Mouse (Mus musculus) embryonic facial prominence, embryonic 15.5 days (tissue): Measurements from ENCODE around the gene Zzef1. TPM values are rescaled to one million over a fixed set of nuclear protein-coding genes. Genes with fewer than 3 reads are reported as not detected.
"Not testable (repeated sequence)": the region's sequence is repeated elsewhere in the genome, so short reads cannot be mapped to it uniquely, and the experiment has no call there.

Source experiments
- ATAC-seq: fragments of 200-750 bp; cut with Nextera tagmentation; 2 replicates; pipeline ENCODE4 v1.8.0; 2017; ENCODE audit warnings: low read depth, moderate TSS enrichment; ENCODE audit not compliant: insufficient number of reproducible peaks, low FRiP score, low TSS enrichment
- H3K27ac ChIP-seq: fragments of 300-500 bp; sonication (generic); replicated peaks from 2 replicates; pipeline ENCODE4 v1.5.1; 2015; ENCODE audit warnings: mild to moderate bottlenecking, inconsistent platforms
- H3K27me3 ChIP-seq: fragments of 300-500 bp; sonication (generic); 2 replicates; pipeline ENCODE4 v1.6.1; 2015; ENCODE audit warnings: inconsistent platforms
- H3K36me3 ChIP-seq: fragments of 300-500 bp; sonication (generic); 2 replicates; pipeline ENCODE4 v1.6.1; 2015; ENCODE audit warnings: mild to moderate bottlenecking, inconsistent platforms
- H3K4me1 ChIP-seq: fragments of 300-500 bp; sonication (generic); 2 replicates; pipeline ENCODE4 v1.6.1; 2015; ENCODE audit warnings: inconsistent platforms
- H3K4me2 ChIP-seq: fragments of 300-500 bp; sonication (generic); replicated peaks from 2 replicates; pipeline ENCODE4 v1.6.1; 2015; ENCODE audit warnings: mild to moderate bottlenecking, inconsistent platforms
- H3K4me3 ChIP-seq: fragments of 300-500 bp; sonication (generic); replicated peaks from 2 replicates; pipeline ENCODE4 v1.5.1; 2015; ENCODE audit warnings: mild to moderate bottlenecking, inconsistent platforms
- H3K9ac ChIP-seq: fragments of 300-500 bp; sonication (generic); 2 replicates; pipeline ENCODE4 v1.6.1; 2015; ENCODE audit warnings: inconsistent platforms
- H3K9me3 ChIP-seq: fragments of 300-500 bp; sonication (generic); replicated peaks from 2 replicates; pipeline ENCODE4 v1.6.1; 2016; ENCODE audit warnings: inconsistent platforms
- WGBS: fragments of 180-500 bp; shearing (Covaris S2); methylation state at CpG from one replicate; pipeline ENCODE4 v1.1.7; 2015; 5-methylcytosine and 5-hydroxymethylcytosine counted together
- polyA plus RNA-seq: library from polyadenylated mRNA; unstranded; fragments of >200 nt; fragmentation: Nextera tagmentation; extraction: Ambion mirVana; gene quantifications from 2 replicates; pipeline ENCODE4 v1.2.1, GENCODE M21; 2015

The Zzef1 gene
- polyA plus RNA-seq, 1 experiment from 2014 or later = 9.7 TPM

- H3K4me3 ChIP-seq, H3K9ac ChIP-seq, H3K4me1 ChIP-seq, H3K4me2 ChIP-seq, ATAC-seq, H3K27ac ChIP-seq, H3K9me3 ChIP-seq, H3K27me3 ChIP-seq: not testable (repeated sequence)
- WGBS = 38% methylated on average over 1 of the region's 1 CpGs
- H3K36me3 ChIP-seq = peaks cover 16% of the 10 kb centered on the region
Observed at GRCm38 (mm10) chr11:72772611-72773010, 23.4 kb upstream of the Zzef1 start.

GRCm38 (mm10) chr11:72778957-72779356, 17.1 kb upstream of the Zzef1 start:
- no peaks in the 10 kb centered on the region for H3K4me1 ChIP-seq
- no peak overlapping the region for H3K27ac ChIP-seq
- no peaks in the 10 kb centered on the region for H3K36me3 ChIP-seq
- no peak overlapping the region for H3K4me2 ChIP-seq
- H3K27me3 ChIP-seq = no peaks in the 10 kb centered on the region
- H3K9me3 ChIP-seq = no peaks in the 10 kb centered on the region
- ATAC-seq = no peak
- H3K9ac ChIP-seq = no peak overlapping the region
- no peak overlapping the region for H3K4me3 ChIP-seq

DNA sequence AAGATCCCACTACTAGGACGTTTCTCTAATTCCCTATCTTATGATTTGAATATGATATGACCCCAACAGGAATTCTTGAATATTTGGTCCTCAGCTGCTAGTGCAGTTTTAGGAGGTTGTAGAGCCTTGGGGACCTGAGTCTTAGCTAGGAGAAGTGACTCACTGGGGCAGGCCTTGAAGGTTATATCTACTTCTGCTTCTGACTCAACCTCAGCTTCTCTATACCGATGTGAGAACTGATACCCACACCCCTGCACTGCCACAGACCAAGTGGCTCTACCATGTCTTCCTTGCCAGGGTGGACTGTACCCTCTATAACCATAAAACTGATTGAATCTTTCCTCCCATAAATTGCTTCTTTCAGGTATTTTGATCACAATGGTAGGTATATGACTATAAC, 13.9 kb upstream of the Zzef1 start:
- Histone ChIP-seq H3K27me3 (no peaks in the 10 kb centered on the region), H3K9me3 (no peaks in the 10 kb centered on the region), H3K4me3 (no peak overlapping the region), H3K27ac (no peak overlapping the region), H3K36me3 (no peaks in the 10 kb centered on the region), H3K4me2 (no peak overlapping the region), H3K4me1 (no peaks in the 10 kb centered on the region), H3K9ac (no peak overlapping the region)
- WGBS = 65% methylated on average over 2 of the region's 2 CpGs
- no peak for ATAC-seq

- no peaks in the 10 kb centered on the region for H3K27me3 ChIP-seq
- no peak overlapping the region for H3K4me3 ChIP-seq
- H3K36me3 ChIP-seq = no peaks in the 10 kb centered on the region
- H3K9me3 ChIP-seq = no peaks in the 10 kb centered on the region
- no peaks in the 10 kb centered on the region for H3K4me1 ChIP-seq
- 83% methylated on average over 3 of the region's 3 CpGs for WGBS
- no peak overlapping the region for H3K4me2 ChIP-seq
- no peak for ATAC-seq
- no peak overlapping the region for H3K9ac ChIP-seq
- H3K27ac ChIP-seq = no peak overlapping the region
Observed at GRCm38 (mm10) chr11:72782503-72782902, 13.5 kb upstream of the Zzef1 start.

DNA sequence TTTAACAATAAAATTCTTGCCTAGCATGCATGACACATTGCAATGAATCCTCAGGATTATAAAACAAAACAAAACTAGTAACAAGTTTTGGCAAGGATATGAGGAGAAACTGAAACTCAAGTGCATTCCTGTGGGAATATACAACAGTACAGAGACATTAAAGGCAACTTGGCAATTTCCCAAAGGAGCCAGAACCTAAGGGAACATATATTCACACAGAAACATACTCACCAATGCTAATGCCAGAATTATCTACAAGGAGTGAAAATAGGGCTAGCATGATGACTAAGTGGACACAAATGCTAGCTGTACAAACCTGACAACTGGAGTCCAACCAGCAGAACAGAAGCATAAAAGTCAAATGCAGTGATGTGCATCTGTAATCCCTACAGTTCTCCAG, 4.0 kb upstream of the Zzef1 start:
- Histone ChIP-seq H3K9me3 (no peaks in the 10 kb centered on the region), H3K36me3 (no peaks in the 10 kb centered on the region), H3K27ac (no peak overlapping the region), H3K9ac (no peak overlapping the region), H3K4me1 (peaks cover 8% of the 10 kb centered on the region; the same call in 1 of the 2 replicates), H3K4me3 (no peak overlapping the region), H3K27me3 (no peaks in the 10 kb centered on the region), H3K4me2 (no peak overlapping the region)
- ATAC-seq = no peak

DNA sequence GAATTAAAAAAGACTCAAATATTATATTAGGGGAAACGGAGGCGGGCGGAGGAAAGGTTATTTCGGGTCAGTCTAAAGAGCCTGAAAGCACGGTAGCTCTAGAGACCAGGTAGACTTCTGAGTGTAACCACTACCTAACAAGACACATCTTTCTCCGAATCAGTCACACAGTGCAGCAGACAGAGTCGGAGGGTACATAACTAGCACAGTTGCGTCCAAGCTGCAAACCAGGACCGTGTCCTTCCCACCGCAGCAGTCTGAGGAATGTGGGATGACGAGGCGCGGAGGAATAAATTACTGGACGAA, 924 bp upstream of the Zzef1 start:
- H3K9ac ChIP-seq = peak overlapping the region; percentile 81
- H3K27ac ChIP-seq = peak overlapping the region; percentile 89
- 19% methylated on average over 14 of the region's 14 CpGs for WGBS
- no peaks in the 10 kb centered on the region for H3K36me3 ChIP-seq
- ATAC-seq = no peak
- no peaks in the 10 kb centered on the region for H3K9me3 ChIP-seq
- no peaks in the 10 kb centered on the region for H3K27me3 ChIP-seq
- H3K4me1 ChIP-seq = peaks cover 8% of the 10 kb centered on the region; the same call in 1 of the 2 replicates
- peak overlapping the region; percentile 99 for H3K4me3 ChIP-seq
- H3K4me2 ChIP-seq = peak overlapping the region; percentile 82

- under 1% methylated on average over 42 of the region's 42 CpGs for WGBS
- no peaks in the 10 kb centered on the region for H3K27me3 ChIP-seq
- no peaks in the 10 kb centered on the region for H3K9me3 ChIP-seq
- peak overlapping the region; percentile 61 for H3K4me2 ChIP-seq
- peak overlapping the region; percentile 99 for H3K4me3 ChIP-seq
- peak; percentile 66; the same call in 1 of the 2 replicates for ATAC-seq
- H3K9ac ChIP-seq = peak overlapping the region; percentile 91
- peak overlapping the region; percentile 55; the same call in 1 of the 2 replicates for H3K27ac ChIP-seq
- H3K36me3 ChIP-seq = no peaks in the 10 kb centered on the region
- H3K4me1 ChIP-seq = peaks cover 8% of the 10 kb centered on the region; the same call in 1 of the 2 replicates
Observed at GRCm38 (mm10) chr11:72796296-72796687, 266 bp downstream of the Zzef1 start.

- Histone ChIP-seq H3K4me3 (peak overlapping the region; percentile 99), H3K9ac (peak overlapping the region; percentile 91), H3K4me1 (peaks cover 8% of the 10 kb centered on the region; the same call in 1 of the 2 replicates), H3K27ac (no peak overlapping the region), H3K9me3 (no peaks in the 10 kb centered on the region), H3K27me3 (no peaks in the 10 kb centered on the region), H3K36me3 (no peaks in the 10 kb centered on the region), H3K4me2 (peak overlapping the region; percentile 61)
- ATAC-seq = no peak
- 14% methylated on average over 10 of the region's 10 CpGs for WGBS
Observed at GRCm38 (mm10) chr11:72796773-72797338, 830 bp downstream of the Zzef1 start.

DNA sequence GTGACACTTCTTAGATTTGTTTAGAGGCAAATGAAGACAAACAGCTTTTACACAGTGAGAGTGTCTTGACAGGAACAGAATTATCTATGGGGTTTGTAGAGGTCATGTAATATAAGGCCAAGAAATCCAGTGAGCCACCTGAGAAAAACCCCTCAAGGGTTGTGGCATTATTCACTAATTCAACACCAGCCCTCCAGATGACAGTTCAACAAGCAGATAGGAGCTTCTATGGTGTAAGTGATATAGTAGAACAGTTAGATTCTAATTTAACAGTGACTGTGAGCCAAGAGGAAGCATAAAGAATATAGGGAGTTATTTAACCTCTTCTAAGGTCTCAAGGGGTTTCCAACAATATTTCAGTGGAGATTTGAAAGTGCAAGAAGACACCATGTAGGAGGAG, 2.1 kb downstream of the Zzef1 start:
- H3K4me2 ChIP-seq = no peak overlapping the region
- H3K9me3 ChIP-seq = no peaks in the 10 kb centered on the region
- no peak overlapping the region for H3K27ac ChIP-seq
- ATAC-seq = no peak
- no peak overlapping the region for H3K9ac ChIP-seq
- no peak overlapping the region for H3K4me3 ChIP-seq
- no peaks in the 10 kb centered on the region for H3K27me3 ChIP-seq
- no peaks in the 10 kb centered on the region for H3K36me3 ChIP-seq
- H3K4me1 ChIP-seq = peaks cover 11% of the 10 kb centered on the region; the same call in 1 of the 2 replicates

DNA sequence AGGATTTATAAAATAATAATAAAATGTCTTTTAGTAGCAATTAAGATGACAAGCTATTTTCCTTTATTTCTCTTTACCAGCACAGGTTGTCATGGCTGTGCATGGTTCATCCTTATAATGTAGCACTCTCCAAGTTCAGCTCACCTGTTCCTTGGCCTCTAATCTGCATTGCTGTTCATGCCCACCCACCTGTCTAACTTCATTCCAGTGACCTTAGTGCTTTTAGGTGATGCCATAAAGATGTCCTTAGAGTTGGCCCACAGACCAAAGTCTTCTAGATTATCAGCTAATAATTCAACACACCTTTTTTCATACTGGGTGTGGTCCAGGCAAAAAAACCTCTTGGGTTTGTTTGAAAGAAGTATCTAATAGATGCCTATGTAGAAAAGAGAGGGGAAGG, 5.2 kb downstream of the Zzef1 start:
- no peak for ATAC-seq
- Histone ChIP-seq H3K4me1 (peaks cover 15% of the 10 kb centered on the region), H3K9ac (no peak overlapping the region), H3K27ac (no peak overlapping the region), H3K9me3 (no peaks in the 10 kb centered on the region), H3K4me3 (no peak overlapping the region), H3K27me3 (no peaks in the 10 kb centered on the region), H3K36me3 (no peaks in the 10 kb centered on the region), H3K4me2 (no peak overlapping the region)

DNA sequence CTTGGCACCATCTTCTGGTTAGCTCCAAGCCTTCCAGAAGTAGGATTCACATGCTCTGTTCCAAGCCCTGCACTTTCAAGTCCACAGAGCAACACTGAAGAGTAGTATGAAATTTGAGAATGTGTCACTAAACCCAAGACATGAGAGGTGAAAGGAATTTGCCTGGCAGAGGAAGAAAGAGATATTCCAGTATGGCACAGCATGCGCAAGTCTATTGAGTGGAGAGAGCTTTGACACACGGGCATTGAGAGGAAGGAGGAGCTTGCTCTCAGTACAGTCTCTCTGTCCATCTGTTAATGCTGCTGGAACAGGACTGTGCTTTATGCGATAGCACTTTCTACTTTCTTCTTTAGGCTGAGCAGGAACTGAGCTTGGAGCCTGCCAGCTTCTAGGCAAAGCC, 7.0 kb downstream of the Zzef1 start:
- Histone ChIP-seq H3K4me1 (peaks cover 16% of the 10 kb centered on the region), H3K4me2 (no peak overlapping the region), H3K9ac (no peak overlapping the region), H3K27ac (peak overlapping the region; percentile 49), H3K4me3 (no peak overlapping the region), H3K36me3 (no peaks in the 10 kb centered on the region), H3K9me3 (no peaks in the 10 kb centered on the region), H3K27me3 (no peaks in the 10 kb centered on the region)
- WGBS = 53% methylated on average over 3 of the region's 3 CpGs
- no peak for ATAC-seq

- H3K9me3 ChIP-seq = no peaks in the 10 kb centered on the region
- no peak overlapping the region for H3K27ac ChIP-seq
- H3K27me3 ChIP-seq = no peaks in the 10 kb centered on the region
- no peaks in the 10 kb centered on the region for H3K36me3 ChIP-seq
- H3K4me2 ChIP-seq = no peak overlapping the region
- no peak for ATAC-seq
- no peak overlapping the region for H3K4me3 ChIP-seq
- peaks cover 16% of the 10 kb centered on the region for H3K4me1 ChIP-seq
- H3K9ac ChIP-seq = no peak overlapping the region
Observed at GRCm38 (mm10) chr11:72804586-72804985, 8.6 kb downstream of the Zzef1 start.
